Mouse (Mus musculus): ENCODE data around the gene Slc38a3. TPM values are rescaled to one million over a fixed set of nuclear protein-coding genes. Genes with fewer than 3 reads are reported as not detected.
A peak's percentile ranks its signal among the peaks of the same experiment; 100 is the strongest.

Gene Slc38a3
- 3.5 and 5.0 TPM in 2 replicates for polyA plus RNA-seq (2016; fragmentation: Nextera tagmentation; extraction: Ambion mirVana)

DNA sequence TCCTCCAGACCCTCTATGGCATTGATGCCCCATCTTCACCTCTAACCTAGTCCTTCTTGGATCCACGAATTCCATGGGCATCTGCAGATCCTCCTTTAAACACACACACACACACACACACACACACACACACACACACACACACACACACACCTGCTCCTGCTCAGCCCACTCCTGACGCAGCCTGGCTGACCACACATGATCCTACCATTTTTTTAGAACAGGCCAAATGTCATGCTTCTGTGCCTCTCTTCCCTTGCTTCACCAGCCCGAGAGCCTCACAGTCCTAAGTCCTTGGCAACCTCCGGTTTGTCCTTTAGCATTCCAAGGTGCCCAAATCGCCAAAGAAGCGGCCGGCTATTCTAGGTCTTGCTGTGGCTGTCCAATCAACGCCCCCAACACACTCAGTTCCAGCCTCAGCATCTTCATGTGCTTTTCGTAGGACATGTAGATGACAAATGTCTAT lies at the start of gene Slc38a3:
Slc38a3 (minus strand) TSS at position 51 of the 466 bp plus-strand sequence.
- no peaks in the 10 kb centered on the region for H3K36me3 ChIP-seq
- no peak within 1 kb of the TSS for H3K4me3 ChIP-seq (replicated peaks)
- peaks cover 31% of the 10 kb centered on the region for H3K4me1 ChIP-seq (replicated peaks)
- H3K27ac ChIP-seq: 0 out of 2 replicates have a peak within 1 kb of the TSS, but pooled peaks have one; percentile 23
- no peak for ATAC-seq (ENCODE audit: insufficient number of reproducible peaks, insufficient read depth, low FRiP score, low TSS enrichment, low read depth)
- no peaks in the 10 kb centered on the region for H3K9me3 ChIP-seq
- peaks cover 50% of the 10 kb centered on the region for H3K27me3 ChIP-seq
- 88% methylated on average over 9 of the region's 9 CpGs for WGBS
- no peak within 1 kb of the TSS; the same call in 1 of the 2 replicates for H3K4me2 ChIP-seq
- no peak within 1 kb of the TSS for H3K9ac ChIP-seq (replicated peaks)

DNA sequence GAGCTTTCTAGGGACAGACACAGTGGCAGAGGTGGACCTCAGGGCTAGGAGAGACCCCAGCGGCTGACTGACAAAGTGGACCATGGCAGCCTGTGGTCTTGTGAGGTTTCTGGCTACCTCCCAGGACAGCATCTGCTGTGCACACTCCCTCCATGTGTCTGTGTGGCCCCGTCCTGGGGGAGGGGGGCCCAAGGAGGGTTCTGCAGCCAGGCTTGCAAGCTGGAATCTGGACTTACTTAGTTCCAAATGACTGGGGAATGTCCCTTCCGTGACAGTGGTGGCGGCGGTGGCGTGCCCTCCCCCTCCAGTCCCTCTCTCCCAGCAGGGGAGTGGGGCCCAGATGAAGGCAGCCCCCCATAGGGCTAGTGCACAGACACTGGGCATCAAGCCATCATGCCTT lies 47.6 kb upstream of the Slc38a3 start:
- no peak overlapping the region for H3K4me3 ChIP-seq (replicated peaks)
- H3K9ac ChIP-seq (replicated peaks): 0 out of 2 replicates have a peak overlapping the region, but pooled peaks have one; percentile 1
- 0 out of 2 replicates have a peak overlapping the region, but pooled peaks have one; percentile 16 for H3K4me2 ChIP-seq
- H3K27ac ChIP-seq: peak overlapping the region; percentile 94
- WGBS: 9% methylated on average over 6 of the region's 6 CpGs
- H3K27me3 ChIP-seq: no peaks in the 10 kb centered on the region
- peaks cover 55% of the 10 kb centered on the region for H3K4me1 ChIP-seq (replicated peaks)
- ATAC-seq (ENCODE audit: insufficient number of reproducible peaks, insufficient read depth, low FRiP score, low TSS enrichment, low read depth): no peak
- no peaks in the 10 kb centered on the region for H3K9me3 ChIP-seq
- no peaks in the 10 kb centered on the region for H3K36me3 ChIP-seq

DNA sequence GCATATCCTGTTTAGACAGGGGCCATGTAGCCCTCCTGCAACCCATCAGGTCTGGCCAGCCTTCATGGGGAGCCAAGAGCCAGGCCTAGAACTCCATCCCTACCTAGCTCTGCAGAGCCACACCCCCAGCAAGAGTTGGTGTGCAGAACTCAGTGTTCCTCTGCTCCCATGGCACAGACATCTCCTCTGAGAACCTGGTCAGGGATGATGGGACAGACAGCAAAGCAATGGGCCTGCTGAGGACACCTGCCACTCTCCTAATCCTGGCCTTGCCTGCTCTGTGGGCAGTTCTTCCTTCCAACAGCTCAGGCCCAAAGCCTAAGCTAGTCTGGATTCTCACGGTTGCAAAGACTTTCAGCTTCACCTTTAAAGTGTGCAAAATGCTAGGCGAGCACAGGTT lies 46.3 kb upstream of the Slc38a3 start:
- Histone ChIP-seq H3K27ac (peak overlapping the region; percentile 94), H3K4me1 (replicated peaks) (peaks cover 47% of the 10 kb centered on the region), H3K9ac (replicated peaks) (no peak overlapping the region), H3K36me3 (no peaks in the 10 kb centered on the region), H3K4me2 (no peak overlapping the region), H3K27me3 (no peaks in the 10 kb centered on the region), H3K9me3 (no peaks in the 10 kb centered on the region), H3K4me3 (replicated peaks) (no peak overlapping the region)
- 82% methylated on average over 2 of the region's 2 CpGs for WGBS
- ATAC-seq (ENCODE audit: insufficient number of reproducible peaks, insufficient read depth, low FRiP score, low TSS enrichment, low read depth): no peak

DNA sequence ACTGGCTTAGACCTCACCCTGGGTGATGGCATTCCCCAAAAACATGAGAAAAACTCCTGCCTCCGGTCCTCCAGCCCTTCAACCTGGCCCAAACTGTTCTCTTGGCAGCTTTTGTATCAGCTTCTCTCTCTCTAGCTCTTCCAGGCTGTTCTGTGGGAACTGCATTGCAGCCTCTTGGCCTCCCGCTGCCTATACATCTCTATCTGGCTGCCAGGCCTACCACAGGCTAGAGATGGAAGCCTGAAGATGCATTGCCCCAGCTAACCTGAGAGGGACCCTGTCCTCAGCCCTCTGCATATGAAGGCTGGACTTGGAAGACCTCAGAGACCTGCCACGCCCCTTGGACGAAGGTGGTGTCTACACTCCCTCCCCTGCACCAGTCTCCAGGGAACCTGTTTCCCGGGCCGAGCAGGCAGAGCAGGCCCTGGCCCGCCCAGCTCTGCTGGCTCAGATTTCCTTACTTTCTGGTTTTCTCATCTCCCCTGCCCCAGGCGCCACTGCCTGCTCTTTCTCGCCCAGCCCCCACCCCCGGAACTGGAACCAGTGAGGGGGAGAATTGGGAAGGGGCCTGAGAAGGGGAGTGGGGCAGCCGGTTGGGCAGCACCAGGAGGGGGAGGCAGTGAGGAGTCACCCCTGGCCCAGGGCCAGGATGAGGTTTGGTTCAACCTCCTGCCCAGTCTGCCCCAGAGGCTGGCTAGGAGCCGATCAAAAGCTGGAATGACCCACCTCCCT lies 45.1 kb upstream of the Slc38a3 start:
- Histone ChIP-seq H3K27ac (peak overlapping the region; percentile 94), H3K4me1 (replicated peaks) (peaks cover 54% of the 10 kb centered on the region), H3K4me2 (peak overlapping the region; percentile 30), H3K27me3 (no peaks in the 10 kb centered on the region), H3K36me3 (no peaks in the 10 kb centered on the region), H3K4me3 (replicated peaks) (no peak overlapping the region; the same call in 1 of the 2 replicates), H3K9me3 (no peaks in the 10 kb centered on the region), H3K9ac (replicated peaks) (0 out of 2 replicates have a peak overlapping the region, but pooled peaks have one; percentile 4)
- 6% methylated on average over 12 of the region's 12 CpGs for WGBS
- ATAC-seq (ENCODE audit: insufficient number of reproducible peaks, insufficient read depth, low FRiP score, low TSS enrichment, low read depth): peak; percentile 69

DNA sequence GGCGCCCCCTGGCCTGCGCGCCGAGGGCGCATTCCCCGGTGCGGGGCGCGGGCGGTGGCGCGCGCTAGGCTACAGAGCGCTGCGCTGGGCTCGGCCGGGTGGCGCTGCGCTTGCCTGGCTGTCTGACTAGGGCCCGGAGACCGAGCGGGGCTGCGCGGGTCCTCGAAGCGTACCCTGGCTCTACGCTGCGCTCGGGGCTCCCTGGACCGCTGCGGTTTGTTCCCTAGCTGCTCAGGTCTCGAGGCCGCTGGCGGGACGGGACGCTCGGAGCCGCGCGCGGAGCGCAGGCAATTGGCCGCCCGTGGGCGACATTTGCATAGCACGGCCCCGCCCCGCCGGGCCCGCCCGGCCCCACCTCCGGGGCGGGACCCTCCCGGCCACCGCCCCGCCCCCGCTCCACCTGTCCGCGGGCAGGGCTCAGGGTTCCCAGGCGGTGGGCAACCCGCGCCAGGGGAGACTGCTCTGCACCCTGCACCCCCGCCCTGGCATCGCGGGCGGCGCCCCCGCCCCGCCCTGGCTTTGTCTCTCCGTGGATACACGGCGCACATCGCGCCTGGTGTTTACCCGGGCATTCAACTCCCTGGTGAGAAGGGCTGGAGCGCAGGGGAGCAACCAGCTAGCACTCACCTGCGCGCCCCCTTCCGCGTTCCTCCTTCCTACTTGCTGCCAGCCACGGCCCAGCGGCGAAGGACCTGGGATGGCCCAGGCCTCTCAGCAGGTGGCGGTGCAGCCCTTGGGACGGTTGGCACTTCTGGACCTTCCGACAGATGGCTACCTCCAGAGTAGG lies 40.6 kb upstream of the Slc38a3 start, which contains the start of gene Sema3f:
Sema3f (minus strand) TSS at position 779 of the 787 bp plus-strand sequence.
- peak within 1 kb of the TSS; percentile 97 for H3K27ac ChIP-seq
- H3K9me3 ChIP-seq: no peaks in the 10 kb centered on the region
- H3K27me3 ChIP-seq: no peaks in the 10 kb centered on the region
- H3K4me3 ChIP-seq (replicated peaks): peak within 1 kb of the TSS; percentile 94
- H3K9ac ChIP-seq (replicated peaks): peak within 1 kb of the TSS; percentile 98
- ATAC-seq (ENCODE audit: insufficient number of reproducible peaks, insufficient read depth, low FRiP score, low TSS enrichment, low read depth): peak; percentile 61
- H3K36me3 ChIP-seq: peaks cover 11% of the 10 kb centered on the region
- H3K4me2 ChIP-seq: peak within 1 kb of the TSS; percentile 94
- peaks cover 52% of the 10 kb centered on the region for H3K4me1 ChIP-seq (replicated peaks)
- under 1% methylated on average over 76 of the region's 86 CpGs for WGBS

DNA sequence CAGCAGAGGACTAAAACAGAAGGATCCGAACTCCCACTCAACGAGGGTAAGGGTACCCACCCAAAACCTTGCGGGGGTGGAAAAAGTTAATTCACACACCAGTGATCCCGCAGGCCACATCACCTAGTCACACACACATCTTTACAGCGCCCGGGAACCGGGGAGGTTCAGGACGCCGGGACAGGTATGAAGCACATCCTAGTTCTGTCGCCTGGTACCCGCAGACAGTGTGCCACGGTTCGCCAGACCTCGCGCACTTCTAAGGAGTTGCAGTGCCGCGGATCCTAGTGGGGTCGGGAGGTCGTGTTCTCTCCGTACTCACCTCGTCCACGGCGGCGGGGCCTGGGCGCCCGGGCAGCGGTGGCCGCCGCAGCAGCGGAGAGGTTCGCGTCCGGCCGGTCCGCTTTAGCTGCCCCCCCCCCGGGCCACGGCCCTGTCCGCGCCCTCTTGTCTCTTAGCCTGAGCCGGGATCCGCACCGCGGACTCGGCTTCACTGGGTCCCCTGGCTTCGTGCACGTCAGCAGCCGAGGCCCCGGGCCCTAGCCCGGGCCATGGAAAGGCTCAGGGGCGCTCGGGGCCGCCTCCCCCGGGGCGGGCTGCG lies 39.9 kb upstream of the Slc38a3 start:
- Histone ChIP-seq H3K4me3 (replicated peaks) (peak overlapping the region; percentile 94), H3K4me1 (replicated peaks) (peaks cover 52% of the 10 kb centered on the region), H3K9ac (replicated peaks) (peak overlapping the region; percentile 98), H3K27ac (peak overlapping the region; percentile 97), H3K27me3 (no peaks in the 10 kb centered on the region), H3K9me3 (no peaks in the 10 kb centered on the region), H3K36me3 (peaks cover 18% of the 10 kb centered on the region), H3K4me2 (peak overlapping the region; percentile 94)
- no peak; the same call in 1 of the 2 replicates for ATAC-seq (ENCODE audit: insufficient number of reproducible peaks, insufficient read depth, low FRiP score, low TSS enrichment, low read depth)
- under 1% methylated on average over 54 of the region's 55 CpGs for WGBS

DNA sequence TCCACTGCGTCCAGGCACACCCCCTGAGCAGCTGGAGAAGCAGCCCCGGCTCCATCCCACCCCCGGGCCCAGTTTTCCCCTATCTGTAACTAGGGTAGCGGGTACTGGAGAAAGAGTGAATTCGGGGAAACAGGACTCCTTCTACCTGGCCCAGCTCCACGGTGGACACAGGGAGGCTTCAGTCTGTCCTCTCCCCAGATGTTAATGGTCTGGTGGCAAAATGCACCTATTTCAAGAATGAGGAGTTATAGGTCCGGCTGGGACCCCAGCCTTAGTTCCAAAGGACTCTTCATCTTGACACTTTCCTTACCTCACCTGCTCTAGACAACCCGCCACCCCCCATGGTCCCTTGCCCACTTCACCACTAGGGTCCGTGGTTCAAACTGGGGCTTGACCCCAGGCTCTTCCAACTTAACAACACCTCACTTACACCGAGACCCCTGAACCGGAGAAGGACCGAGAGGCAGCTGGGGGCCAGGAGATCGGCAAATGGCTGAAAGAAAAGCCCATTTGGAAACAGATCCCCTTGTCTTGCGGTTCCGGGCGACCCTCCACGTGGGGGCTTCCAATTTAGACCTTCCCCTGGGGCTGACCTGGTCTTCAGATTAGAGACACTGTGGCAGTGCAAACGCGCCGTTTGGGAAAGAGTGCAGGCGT lies 39.2 kb upstream of the Slc38a3 start:
- H3K9ac ChIP-seq (replicated peaks): peak overlapping the region; percentile 98
- peak overlapping the region; percentile 94 for H3K4me2 ChIP-seq
- no peaks in the 10 kb centered on the region for H3K27me3 ChIP-seq
- peaks cover 24% of the 10 kb centered on the region for H3K36me3 ChIP-seq
- no peak for ATAC-seq (ENCODE audit: insufficient number of reproducible peaks, insufficient read depth, low FRiP score, low TSS enrichment, low read depth)
- under 1% methylated on average over 21 of the region's 21 CpGs for WGBS
- peak overlapping the region; percentile 94 for H3K4me3 ChIP-seq (replicated peaks)
- no peaks in the 10 kb centered on the region for H3K9me3 ChIP-seq
- peak overlapping the region; percentile 97 for H3K27ac ChIP-seq
- peaks cover 52% of the 10 kb centered on the region for H3K4me1 ChIP-seq (replicated peaks)

DNA sequence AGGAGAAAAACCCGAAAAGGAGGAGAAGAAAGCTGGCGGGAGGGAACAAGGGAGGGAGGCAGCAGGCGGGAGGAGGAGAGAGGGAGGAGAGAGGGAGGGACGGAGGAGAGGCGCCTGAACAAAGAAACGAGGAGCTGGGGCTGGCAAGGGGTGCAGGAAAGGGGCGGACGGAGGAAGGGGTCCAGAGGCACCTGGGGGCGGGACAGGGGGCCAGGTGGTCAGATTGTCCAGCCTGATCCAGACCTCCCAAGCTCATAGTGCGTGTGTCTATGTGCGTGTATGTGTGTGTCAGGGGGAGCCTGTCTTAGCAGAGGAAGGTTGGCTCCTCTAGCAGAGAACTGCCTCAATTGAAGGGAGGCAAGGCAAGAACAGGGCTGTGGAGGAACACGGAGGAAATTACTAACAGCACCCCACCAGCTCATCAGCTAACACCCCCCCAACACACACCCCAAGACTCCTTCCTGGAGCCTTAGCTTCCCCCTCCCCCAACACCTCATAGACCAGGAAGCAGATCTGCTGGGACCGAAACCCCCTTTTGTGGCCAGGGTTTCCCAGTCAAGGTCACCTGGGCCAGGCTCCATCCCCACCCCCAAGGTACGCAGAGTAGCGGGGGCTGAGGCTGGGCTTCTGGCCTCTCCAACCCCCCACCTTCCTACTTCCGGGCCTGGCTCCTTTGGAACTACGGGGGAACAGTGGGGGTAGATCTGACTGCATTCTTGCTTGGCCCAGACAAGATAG lies 38.5 kb upstream of the Slc38a3 start:
- WGBS: 1% methylated on average over 17 of the region's 17 CpGs
- peaks cover 55% of the 10 kb centered on the region for H3K4me1 ChIP-seq (replicated peaks)
- ATAC-seq (ENCODE audit: insufficient number of reproducible peaks, insufficient read depth, low FRiP score, low TSS enrichment, low read depth): peak; percentile 17
- H3K9me3 ChIP-seq: no peaks in the 10 kb centered on the region
- peaks cover 31% of the 10 kb centered on the region for H3K36me3 ChIP-seq
- peak overlapping the region; percentile 94 for H3K4me3 ChIP-seq (replicated peaks)
- peak overlapping the region; percentile 94 for H3K4me2 ChIP-seq
- peak overlapping the region; percentile 97 for H3K27ac ChIP-seq
- H3K27me3 ChIP-seq: no peaks in the 10 kb centered on the region
- peak overlapping the region; percentile 98 for H3K9ac ChIP-seq (replicated peaks)

DNA sequence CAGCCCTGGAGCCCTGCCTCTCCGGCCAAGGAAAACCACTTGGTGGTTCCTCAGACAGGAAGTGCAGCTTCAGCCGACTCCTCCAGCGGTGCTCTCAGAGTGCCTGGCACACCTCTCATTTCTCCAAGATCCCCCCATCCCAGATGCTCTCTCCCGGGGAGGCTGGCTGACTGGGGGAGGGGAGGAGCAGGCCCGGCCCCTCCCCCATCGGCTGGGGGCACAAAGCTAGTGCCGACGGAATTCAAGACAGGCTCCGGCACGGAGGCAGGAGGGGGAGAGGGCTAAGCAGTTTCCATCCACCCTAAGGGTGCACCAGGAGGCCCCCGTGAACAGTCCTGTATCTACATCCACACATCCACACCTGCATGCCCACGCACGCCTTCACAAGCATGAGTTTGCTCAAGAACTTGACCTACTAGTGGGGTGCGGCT lies 37.5 kb upstream of the Slc38a3 start:
- Histone ChIP-seq H3K27ac (peak overlapping the region; percentile 97), H3K4me1 (replicated peaks) (peaks cover 66% of the 10 kb centered on the region), H3K27me3 (no peaks in the 10 kb centered on the region), H3K9me3 (no peaks in the 10 kb centered on the region), H3K4me2 (peak overlapping the region; percentile 94), H3K4me3 (replicated peaks) (peak overlapping the region; percentile 94), H3K9ac (replicated peaks) (peak overlapping the region; percentile 98), H3K36me3 (peaks cover 41% of the 10 kb centered on the region)
- WGBS: 1% methylated on average over 14 of the region's 14 CpGs
- ATAC-seq (ENCODE audit: insufficient number of reproducible peaks, insufficient read depth, low FRiP score, low TSS enrichment, low read depth): 0 out of 2 replicates have a peak, but pooled peaks have one; percentile 22

Measured in limb, embryonic 12.5 days (tissue).